Mouse (Mus musculus) C2C12 (cell line): Measurements from ENCODE around the gene Mms22l.

Experiments used
- MAX ChIP-seq: IDR thresholded peaks from one replicate; pipeline ENCODE4 v1.6.1; 2011; ENCODE audit warnings: mild to moderate bottlenecking, control low read depth
- USF1 ChIP-seq: IDR thresholded peaks from one replicate; pipeline ENCODE4 v1.6.1; 2011; ENCODE audit warnings: low read depth, mild to moderate bottlenecking, control low read depth, moderate library complexity

DNA sequence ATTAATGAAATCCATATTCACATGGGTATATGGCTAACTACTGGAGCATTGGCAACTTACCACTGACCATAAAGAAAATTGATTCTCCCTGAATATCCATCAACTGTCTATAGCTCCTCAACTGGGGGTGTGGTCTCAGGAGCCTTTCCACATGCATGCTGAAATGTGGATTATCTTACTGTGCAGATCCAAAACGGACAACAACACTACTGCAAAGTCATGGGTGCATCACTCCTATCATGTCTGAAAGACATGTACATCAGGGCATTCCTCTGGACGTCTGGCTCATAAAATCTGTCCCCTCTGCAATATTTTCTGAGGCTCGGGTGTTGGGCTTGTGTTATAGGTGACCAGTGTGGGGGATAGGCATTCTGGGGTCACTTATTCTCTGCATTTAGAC is 112.8 kb downstream of the Mms22l start:
- no peak for TF ChIP-seq MAX
- TF ChIP-seq USF1 = no peak
